Mouse (Mus musculus) heart, embryonic 10.5 days (tissue): Measurements from ENCODE around the gene Dnah5. TPM values are rescaled to one million over a fixed set of nuclear protein-coding genes. Genes with fewer than 3 reads are reported as not detected.
"Not testable (repeated sequence)": the region's sequence is repeated elsewhere in the genome, so short reads cannot be mapped to it uniquely, and the experiment has no call there.

Experiments used
- DNase-seq: peaks from one replicate; pipeline ENCODE4 v3.0.0-alpha.2; 2017; ENCODE audit warnings: low spot score
- H3K27ac ChIP-seq: fragments of 300-500 bp; sonication (generic); 2 replicates; pipeline ENCODE4 v1.5.1; 2016; ENCODE audit warnings: mild to moderate bottlenecking
- H3K27me3 ChIP-seq: fragments of 300-500 bp; sonication (generic); 2 replicates; pipeline ENCODE4 v1.6.1; 2016; ENCODE audit warnings: mild to moderate bottlenecking; ENCODE audit not compliant: poor library complexity, insufficient read depth, severe bottlenecking
- H3K36me3 ChIP-seq: fragments of 300-500 bp; sonication (generic); 2 replicates; pipeline ENCODE4 v1.6.1; 2016; ENCODE audit warnings: mild to moderate bottlenecking, moderate library complexity
- H3K4me1 ChIP-seq: fragments of 300-500 bp; sonication (generic); 2 replicates; pipeline ENCODE4 v1.6.1; 2016; ENCODE audit warnings: mild to moderate bottlenecking
- H3K4me3 ChIP-seq: fragments of 300-500 bp; sonication (generic); 2 replicates; pipeline ENCODE4 v1.5.1; 2016; ENCODE audit warnings: mild to moderate bottlenecking, moderate library complexity
- H3K9me3 ChIP-seq: fragments of 300-500 bp; sonication (generic); 2 replicates; pipeline ENCODE4 v1.6.1; 2016; ENCODE audit warnings: mild to moderate bottlenecking, moderate library complexity
- WGBS: fragments of 180-500 bp; shearing (Covaris S2); methylation state at CpG from one replicate; pipeline ENCODE4 v1.1.7; 2016; 5-methylcytosine and 5-hydroxymethylcytosine counted together
- polyA plus RNA-seq: library from polyadenylated mRNA; unstranded; fragments of >200 nt; fragmentation: Nextera tagmentation; extraction: Ambion mirVana; gene quantifications from 2 replicates; pipeline ENCODE4 v1.2.1, GENCODE M21; 2016

Dnah5 gene
- polyA plus RNA-seq, 1 experiment from 2014 or later, result 0.04 TPM

GRCm38 (mm10) chr15:28404630-28405029 is 201.1 kb downstream of the Dnah5 start:
- H3K27me3 ChIP-seq, result no peaks in the 10 kb centered on the region
- H3K9me3 ChIP-seq, result no peaks in the 10 kb centered on the region
- H3K36me3 ChIP-seq, result no peaks in the 10 kb centered on the region
- H3K27ac ChIP-seq, result no peak overlapping the region
- no peak for DNase-seq
- no peaks in the 10 kb centered on the region for H3K4me1 ChIP-seq
- WGBS, result 72% methylated on average over 3 of the region's 3 CpGs
- H3K4me3 ChIP-seq, result no peak overlapping the region

- H3K4me3 ChIP-seq, result no peak overlapping the region
- no peak for DNase-seq
- no peaks in the 10 kb centered on the region for H3K9me3 ChIP-seq
- H3K27me3 ChIP-seq, result no peaks in the 10 kb centered on the region
- no peaks in the 10 kb centered on the region for H3K36me3 ChIP-seq
- WGBS, result 58% methylated on average over 2 of the region's 2 CpGs
- H3K27ac ChIP-seq, result no peak overlapping the region
- no peaks in the 10 kb centered on the region for H3K4me1 ChIP-seq
Observed at GRCm38 (mm10) chr15:28405136-28405535, 201.6 kb downstream of the Dnah5 start.

GRCm38 (mm10) chr15:28439702-28440101 is 236.2 kb downstream of the Dnah5 start:
- H3K9me3 ChIP-seq, result no peaks in the 10 kb centered on the region
- no peaks in the 10 kb centered on the region for H3K27me3 ChIP-seq
- DNase-seq, result no peak
- WGBS, result 81% methylated on average over 4 of the region's 4 CpGs
- no peak overlapping the region for H3K27ac ChIP-seq
- no peaks in the 10 kb centered on the region for H3K36me3 ChIP-seq
- H3K4me1 ChIP-seq, result no peaks in the 10 kb centered on the region
- H3K4me3 ChIP-seq, result no peak overlapping the region

GRCm38 (mm10) chr15:28444494-28444893 is 240.9 kb downstream of the Dnah5 start:
- Histone ChIP-seq H3K27ac (no peak overlapping the region), H3K36me3 (no peaks in the 10 kb centered on the region), H3K4me1 (no peaks in the 10 kb centered on the region), H3K4me3 (no peak overlapping the region), H3K9me3 (no peaks in the 10 kb centered on the region), H3K27me3 (no peaks in the 10 kb centered on the region)
- no peak for DNase-seq
- 89% methylated on average over 4 of the region's 4 CpGs for WGBS

- not testable (repeated sequence) for H3K9me3 ChIP-seq, H3K27ac ChIP-seq, H3K4me1 ChIP-seq, DNase-seq, H3K4me3 ChIP-seq, H3K36me3 ChIP-seq, H3K27me3 ChIP-seq
- 87% methylated on average over 2 of the region's 2 CpGs for WGBS
Observed at GRCm38 (mm10) chr15:28461091-28461778, 257.7 kb downstream of the Dnah5 start.

GRCm38 (mm10) chr15:28466591-28467247 is 263.2 kb downstream of the Dnah5 start:
- H3K36me3 ChIP-seq, result no peaks in the 10 kb centered on the region
- no peak for DNase-seq
- no peak overlapping the region for H3K4me3 ChIP-seq
- H3K27me3 ChIP-seq, result no peaks in the 10 kb centered on the region
- no peak overlapping the region for H3K27ac ChIP-seq
- H3K4me1 ChIP-seq, result no peaks in the 10 kb centered on the region
- WGBS, result 87% methylated on average over 3 of the region's 3 CpGs
- H3K9me3 ChIP-seq, result no peaks in the 10 kb centered on the region

GRCm38 (mm10) chr15:28473749-28474390 is 270.3 kb downstream of the Dnah5 start:
- Histone ChIP-seq H3K4me3 (no peak overlapping the region), H3K27me3 (no peaks in the 10 kb centered on the region), H3K36me3 (no peaks in the 10 kb centered on the region), H3K9me3 (no peaks in the 10 kb centered on the region), H3K4me1 (no peaks in the 10 kb centered on the region), H3K27ac (no peak overlapping the region)
- DNase-seq, result no peak
- WGBS, result 63% methylated on average over 6 of the region's 6 CpGs

GRCm38 (mm10) chr15:28502820-28503219 is 299.3 kb downstream of the Dnah5 start:
- WGBS, result 58% methylated on average over 4 of the region's 4 CpGs
- Histone ChIP-seq H3K36me3 (no peaks in the 10 kb centered on the region), H3K9me3 (no peaks in the 10 kb centered on the region), H3K27ac (no peak overlapping the region), H3K4me3 (no peak overlapping the region), H3K4me1 (no peaks in the 10 kb centered on the region), H3K27me3 (no peaks in the 10 kb centered on the region)
- no peak for DNase-seq

GRCm38 (mm10) chr15:28515176-28515575 is 311.6 kb downstream of the Dnah5 start:
- DNase-seq, result no peak
- no peaks in the 10 kb centered on the region for H3K36me3 ChIP-seq
- no peaks in the 10 kb centered on the region for H3K9me3 ChIP-seq
- H3K4me3 ChIP-seq, result no peak overlapping the region
- 59% methylated on average over 4 of the region's 4 CpGs for WGBS
- H3K4me1 ChIP-seq, result no peaks in the 10 kb centered on the region
- H3K27me3 ChIP-seq, result no peaks in the 10 kb centered on the region
- no peak overlapping the region for H3K27ac ChIP-seq

Other genes starting within 250 kb of the Dnah5 start
- 12.7 and 22.7 TPM in 2 replicates for gene Trio, start 177.9 kb upstream of the Dnah5 start, polyA plus RNA-seq